Mouse (Mus musculus) retina, postnatal 1 day (tissue): ENCODE data around the gene Cox17.

Source experiments
- DNase-seq: peaks from one replicate; pipeline ENCODE4 v3.0.0-alpha.2; 2012

Cox17 gene

GRCm38 (mm10) chr16:38396155-38396554 is 49.4 kb downstream of the Cox17 start:
- DNase-seq = no peak

DNA sequence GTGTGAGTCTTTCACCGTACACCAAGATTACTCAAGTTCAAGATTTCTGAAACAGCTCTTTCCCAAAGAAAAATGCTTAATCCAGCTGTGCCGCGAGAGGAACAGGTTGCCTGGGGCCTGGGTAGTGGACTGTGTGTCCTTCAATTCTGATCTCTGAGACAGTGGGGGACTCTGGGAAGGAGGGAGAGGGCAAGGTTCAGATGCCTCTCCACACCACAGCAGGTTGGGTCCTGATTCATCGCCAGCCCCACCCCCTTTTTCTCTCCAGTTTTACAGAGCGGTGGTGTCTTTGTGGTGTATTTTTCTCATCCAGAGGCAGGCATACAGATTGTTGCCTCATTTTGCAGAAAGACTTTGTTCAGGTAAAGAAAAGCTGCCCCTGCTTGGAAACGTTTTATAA is 51.5 kb downstream of the Cox17 start:
- no peak for DNase-seq

- no peak for DNase-seq
Measured at GRCm38 (mm10) chr16:38399076-38399475, 52.3 kb downstream of the Cox17 start.

GRCm38 (mm10) chr16:38399531-38400231 is 52.9 kb downstream of the Cox17 start:
- peak; percentile 91 for DNase-seq

- no peak for DNase-seq
Measured at GRCm38 (mm10) chr16:38400311-38400960, 53.6 kb downstream of the Cox17 start.

DNA sequence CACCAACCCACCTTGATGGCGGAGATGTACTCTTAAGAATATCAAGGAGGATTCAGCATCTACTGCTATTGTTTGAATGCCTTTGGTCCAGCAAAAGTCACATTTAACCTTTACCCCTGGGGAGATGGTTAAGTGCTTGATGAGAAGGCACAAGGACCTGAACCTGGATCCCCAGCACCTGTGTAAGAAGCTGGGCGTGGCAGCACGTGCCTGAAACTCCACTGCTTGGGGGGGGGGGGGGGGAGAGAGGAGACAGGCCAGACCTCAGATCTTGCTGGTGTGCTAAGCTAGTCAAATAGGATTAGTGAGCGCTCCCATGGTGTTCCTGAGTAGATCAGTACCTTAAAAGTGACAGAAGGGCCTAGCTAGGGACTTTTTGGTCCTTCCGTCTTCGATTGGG is 54.7 kb downstream of the Cox17 start:
- no peak for DNase-seq
